Mouse (Mus musculus): ENCODE measurements at regions not wholly inside any gene's neighbourhood (a gene's known extent, or its start where the extent isn't known, plus 50 kb on each side); places are given as distances from the start of the nearest gene placed in this dataset.

- no peak for DNase-seq (ENCODE audit: low spot score)
Measured at GRCm38 (mm10) chr12:12706326-12706920, 235.3 kb downstream of the Mycn start.

DNA sequence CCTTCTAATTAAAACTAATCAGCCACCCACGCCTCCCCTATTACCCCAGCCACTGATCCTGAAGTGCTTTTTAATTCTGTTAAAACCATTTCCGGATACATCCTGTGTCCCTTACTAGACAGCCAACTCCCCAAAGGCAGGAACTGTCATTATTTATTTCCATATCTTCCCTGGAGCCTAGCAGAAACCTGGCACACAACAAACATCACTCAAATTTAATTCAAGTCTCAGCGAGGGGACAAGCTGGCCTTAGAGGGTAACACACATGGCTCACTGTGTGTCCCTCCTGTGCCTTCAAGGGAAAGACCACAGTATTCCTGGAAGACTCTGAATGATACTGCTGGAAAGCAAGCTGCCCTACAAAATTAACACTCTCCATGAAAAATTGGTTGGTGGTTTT, 240.0 kb downstream of the Mycn start:
- no peak for DNase-seq (ENCODE audit: low spot score)

DNA sequence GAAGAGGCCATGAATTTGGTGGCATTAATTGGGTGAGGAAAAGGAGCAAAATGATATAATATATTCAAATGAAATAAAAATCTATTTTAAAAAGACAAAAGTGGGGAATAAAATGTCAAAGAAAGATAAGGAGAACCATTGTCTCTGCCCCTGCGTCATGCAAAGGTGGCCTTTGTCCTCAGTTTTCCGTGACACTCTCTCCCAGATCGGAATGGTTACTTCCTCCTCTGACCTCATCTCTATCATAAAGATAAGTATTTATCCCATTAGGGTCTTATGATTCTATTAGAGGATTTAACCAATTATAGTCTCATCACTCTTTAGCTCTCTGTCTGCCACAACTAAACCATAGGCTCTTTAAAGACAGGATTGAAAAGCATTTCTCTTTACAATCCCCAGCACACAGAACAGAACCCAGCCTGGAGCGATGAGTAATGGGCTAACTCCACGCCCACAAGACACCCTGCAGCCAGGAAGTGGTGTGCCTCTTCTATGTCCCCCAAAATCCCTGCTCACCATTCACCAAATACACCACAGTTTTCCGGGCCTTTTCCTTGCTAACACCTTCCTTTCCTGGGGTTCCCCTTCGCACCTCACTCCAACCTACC, 240.6 kb downstream of the Mycn start:
- no peak for DNase-seq (ENCODE audit: low spot score)

GRCm38 (mm10) chr12:12693838-12694777, 247.6 kb downstream of the Mycn start:
- DNase-seq (ENCODE audit: low spot score), result no peak

GRCm38 (mm10) chr12:12687376-12687775, 254.3 kb downstream of the Mycn start:
- DNase-seq (ENCODE audit: low spot score), result no peak

DNA sequence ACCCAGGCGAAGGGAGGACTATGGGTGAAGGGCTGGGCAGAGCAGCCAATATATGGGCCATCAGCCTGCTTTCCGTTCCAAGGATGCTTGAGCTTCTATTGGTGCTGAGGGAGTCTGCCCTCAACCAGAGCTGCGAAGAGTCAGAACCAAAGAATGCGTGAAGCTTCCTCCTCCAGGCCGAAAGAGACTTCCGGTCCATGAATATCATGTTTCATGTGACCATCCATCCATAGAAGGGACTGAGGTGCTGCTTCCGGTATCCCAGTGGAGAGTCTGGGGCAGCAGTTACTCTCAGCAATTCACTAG, 256.5 kb downstream of the Mycn start:
- DNase-seq (ENCODE audit: low spot score), result no peak

GRCm38 (mm10) chr12:12684481-12685216, 257.1 kb downstream of the Mycn start:
- DNase-seq (ENCODE audit: low spot score), result no peak

- DNase-seq (ENCODE audit: low spot score), result no peak
Measured at GRCm38 (mm10) chr12:12683733-12684470, 257.8 kb downstream of the Mycn start.

- DNase-seq (ENCODE audit: low spot score), result no peak
Measured at GRCm38 (mm10) chr12:12681101-12681500, 260.6 kb downstream of the Mycn start.

GRCm38 (mm10) chr12:12680371-12680921, 261.3 kb downstream of the Mycn start:
- no peak for DNase-seq (ENCODE audit: low spot score)

GRCm38 (mm10) chr12:12676676-12677075, 265.0 kb downstream of the Mycn start:
- DNase-seq (ENCODE audit: low spot score), result peak; percentile 18

- no peak for DNase-seq (ENCODE audit: low spot score)
Measured at GRCm38 (mm10) chr12:12669931-12670330, 271.8 kb downstream of the Mycn start.

- no peak for DNase-seq (ENCODE audit: low spot score)
Measured at GRCm38 (mm10) chr12:12668919-12669318, 272.8 kb downstream of the Mycn start.

DNA sequence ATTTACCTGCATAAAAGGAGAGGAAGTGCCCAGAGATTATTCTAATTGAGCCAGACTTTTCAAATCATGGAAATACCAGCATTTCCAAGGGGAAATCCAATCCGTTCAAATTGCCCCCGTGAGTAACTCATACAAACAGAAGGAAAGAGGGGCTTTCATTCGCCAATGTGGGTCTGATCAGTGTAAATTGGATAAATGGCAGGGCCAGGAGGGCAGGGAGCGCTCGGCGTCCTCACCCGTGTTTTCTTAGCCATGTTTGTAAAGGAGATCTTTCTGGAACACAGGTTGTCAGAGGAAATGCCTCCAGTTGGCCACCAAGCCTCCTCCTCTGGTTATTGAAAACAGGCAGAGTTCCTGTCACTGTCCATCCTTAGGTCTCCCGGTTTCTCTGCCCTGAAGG, 286.1 kb downstream of the Mycn start:
- no peak for DNase-seq (ENCODE audit: low spot score)

DNA sequence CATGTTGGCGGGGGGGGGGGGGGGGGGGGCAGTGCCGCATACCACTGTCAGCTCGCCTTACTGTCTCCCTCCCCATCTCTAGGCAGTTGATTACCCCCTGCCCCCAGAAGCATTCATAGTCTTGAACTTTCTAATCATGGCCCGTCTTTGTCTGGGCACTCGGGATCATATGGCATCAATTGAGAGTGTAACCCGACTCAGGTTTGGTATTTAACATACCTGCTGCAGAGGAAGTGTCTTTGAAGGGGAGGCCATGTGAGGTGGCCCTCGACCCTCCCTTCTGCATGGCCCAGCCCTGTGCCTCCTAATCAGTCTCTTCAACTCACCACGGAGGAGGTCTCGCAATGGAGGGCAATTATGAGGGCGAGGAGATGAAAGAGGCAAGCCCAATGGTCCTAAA, 286.5 kb downstream of the Mycn start:
- DNase-seq (ENCODE audit: low spot score), result no peak

GRCm38 (mm10) chr12:12652361-12652760, 289.4 kb downstream of the Mycn start:
- DNase-seq (ENCODE audit: low spot score), result no peak

- no peak for DNase-seq (ENCODE audit: low spot score)
Measured at GRCm38 (mm10) chr12:12650309-12650708, 291.4 kb downstream of the Mycn start.

GRCm38 (mm10) chr12:12647467-12647866, 294.2 kb downstream of the Mycn start:
- DNase-seq (ENCODE audit: low spot score), result no peak

DNA sequence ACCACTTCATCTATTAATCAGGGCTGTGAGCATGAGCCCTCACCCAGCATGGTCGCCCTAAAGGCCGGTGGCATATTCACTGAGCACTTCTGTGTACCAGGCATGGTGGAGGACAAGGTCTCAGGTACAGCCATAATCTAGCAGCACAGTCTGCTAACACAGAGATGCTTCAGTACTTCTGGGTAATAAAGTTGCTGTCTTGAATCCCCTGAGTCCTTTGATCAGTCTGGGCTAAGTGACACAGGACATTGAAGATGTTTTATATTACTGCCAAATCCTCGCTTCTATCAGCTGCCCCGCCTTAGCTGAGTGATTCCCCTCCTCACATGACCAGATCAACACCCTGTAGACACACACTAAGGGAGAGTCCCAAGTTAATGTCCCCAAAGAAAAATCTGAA, 296.5 kb downstream of the Mycn start:
- no peak for DNase-seq (ENCODE audit: low spot score)

DNA sequence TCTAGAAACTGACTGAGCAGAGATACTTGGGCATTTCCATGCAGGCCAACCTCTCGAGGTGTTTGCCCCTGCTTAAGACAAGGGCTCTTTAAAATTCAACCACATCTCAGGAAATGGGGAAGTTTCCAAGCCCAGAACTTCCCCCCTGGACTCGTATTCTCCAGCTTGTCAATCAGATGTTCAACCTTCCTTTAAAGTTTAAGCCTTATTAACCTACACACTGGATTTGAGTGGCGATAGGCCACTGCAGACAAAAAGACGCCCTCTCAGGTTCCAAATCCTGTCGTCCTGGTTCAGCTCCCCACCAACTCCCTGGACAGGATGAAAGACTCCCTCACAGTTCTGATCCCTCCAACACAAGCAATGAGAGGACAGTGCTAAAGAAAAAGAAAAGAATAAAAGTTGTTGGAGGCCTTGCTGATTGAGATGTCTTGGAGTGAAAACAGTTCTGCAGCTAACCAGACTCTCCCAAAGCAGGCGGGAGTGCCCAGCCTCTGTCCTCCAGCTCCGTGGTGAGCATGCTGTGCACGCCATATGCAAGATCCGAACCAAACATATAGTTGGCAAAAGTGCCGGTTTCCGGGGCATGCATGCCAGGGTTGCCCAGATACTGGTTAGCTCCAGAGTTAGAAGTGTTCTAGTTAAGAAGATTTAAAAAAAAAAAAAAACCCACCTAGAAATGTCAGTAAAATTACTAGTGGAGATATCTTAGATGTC, 298.3 kb downstream of the Mycn start:
- DNase-seq (ENCODE audit: low spot score), result no peak

GRCm38 (mm10) chr12:12635308-12635707, 306.4 kb downstream of the Mycn start:
- no peak for DNase-seq (ENCODE audit: low spot score)

All from heart, adult 8-10 months (tissue).